In the genomic region with DNA sequence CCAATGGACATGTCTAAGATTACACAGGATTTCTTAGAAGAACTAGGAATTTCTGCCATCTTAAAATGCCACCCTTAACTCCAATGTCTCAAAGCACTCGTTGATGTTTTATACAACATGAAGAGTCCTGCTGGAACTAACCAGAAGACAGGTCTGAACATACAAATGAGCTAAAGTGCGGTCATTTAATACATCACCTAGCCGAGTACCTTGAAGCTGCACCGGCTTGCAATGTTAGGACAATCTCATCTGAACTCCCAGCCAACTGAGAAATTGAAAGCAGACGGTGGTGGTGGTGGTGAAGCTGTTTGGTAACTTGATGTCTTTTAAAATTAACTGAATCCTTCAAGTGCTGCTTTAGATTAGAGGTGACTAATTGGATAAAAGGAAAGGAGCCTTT, we compare ENCODE assay signal across 8 mouse cellular contexts. TPM values are rescaled to one million over a fixed set of nuclear protein-coding genes. Genes with fewer than 3 reads are reported as not detected.
DNase-seq lines count a peak whose midpoint lies in the region; ATAC-seq lines count a peak whose summit lies in the region.

No protein-coding gene starts in this region.

- peaks cover 7% of the 10 kb centered on the region for H3K4me1 ChIP-seq in heart, embryonic 11.5 days (ENCODE audit: control insufficient read depth, insufficient read depth, low read length)
- peaks cover 6% of the 10 kb centered on the region for H3K4me1 ChIP-seq in hindbrain, embryonic 12.5 days
- H3K4me1 ChIP-seq in midbrain, embryonic 10.5 days: peaks cover 12% of the 10 kb centered on the region

- H3K9ac ChIP-seq in heart, embryonic 11.5 days (ENCODE audit: low read depth, low read length): peak overlapping the region; percentile 77; the same call in 1 of the 2 replicates
- H3K9ac ChIP-seq in hindbrain, embryonic 12.5 days: no peak overlapping the region

- intact Hi-C loops in left cerebral cortex, postnatal 36 days (cut with DNase I): no loop called here

- no peak for DNase-seq in heart, adult 8-10 months (ENCODE audit: low spot score)
- peak; percentile 20 for DNase-seq in MN1 (ENCODE audit: low spot score)
- DNase-seq in midbrain, embryonic 10.5 days (ENCODE audit: low spot score): no peak
- DNase-seq in left cerebral cortex, adult 9 months (ENCODE audit: low spot score in 2 of 2): no peak
- no peak for DNase-seq in left cerebral cortex, postnatal 36 days (ENCODE audit: low spot score in 2 of 2)
- DNase-seq in cerebellum, adult 9-10 months: no peak

- H3K27me3 ChIP-seq in heart, embryonic 11.5 days (ENCODE audit: control insufficient read depth, insufficient read depth, low read length): no peaks in the 10 kb centered on the region
- H3K27me3 ChIP-seq in hindbrain, embryonic 12.5 days: peaks cover 15% of the 10 kb centered on the region; the same call in 1 of the 2 replicates
- peaks cover 26% of the 10 kb centered on the region for H3K27me3 ChIP-seq in midbrain, embryonic 10.5 days (ENCODE audit: low read depth, poor library complexity, severe bottlenecking)

- peak overlapping the region; percentile 71 for H3K4me3 ChIP-seq in heart, embryonic 11.5 days (ENCODE audit: low read depth, low read length)
- H3K4me3 ChIP-seq in hindbrain, embryonic 12.5 days: peak overlapping the region; percentile 74
- peak overlapping the region; percentile 68 for H3K4me3 ChIP-seq in midbrain, embryonic 10.5 days

- H3K36me3 ChIP-seq in heart, embryonic 11.5 days (ENCODE audit: control insufficient read depth, insufficient read depth, low read length): no peaks in the 10 kb centered on the region
- H3K36me3 ChIP-seq in hindbrain, embryonic 12.5 days: no peaks in the 10 kb centered on the region
- no peaks in the 10 kb centered on the region for H3K36me3 ChIP-seq in midbrain, embryonic 10.5 days

- WGBS in heart, embryonic 11.5 days (ENCODE audit: insufficient replicate concordance): 54% methylated on average over 5 of the region's 5 CpGs
- WGBS in hindbrain, embryonic 12.5 days: 55% methylated on average over 5 of the region's 5 CpGs
- 54% methylated on average over 5 of the region's 5 CpGs for WGBS in midbrain, embryonic 10.5 days

- no peaks in the 10 kb centered on the region for H3K9me3 ChIP-seq in heart, embryonic 11.5 days (replicated peaks; ENCODE audit: control insufficient read depth, low read length)
- no peaks in the 10 kb centered on the region for H3K9me3 ChIP-seq in hindbrain, embryonic 12.5 days (replicated peaks)
- H3K9me3 ChIP-seq in midbrain, embryonic 10.5 days (replicated peaks): no peaks in the 10 kb centered on the region

- peak overlapping the region; percentile 80 for H3K4me2 ChIP-seq in heart, embryonic 11.5 days
- peak overlapping the region; percentile 99 for H3K4me2 ChIP-seq in hindbrain, embryonic 12.5 days (replicated peaks)

- ATAC-seq in heart, embryonic 11.5 days (replicated peaks; ENCODE audit: insufficient number of reproducible peaks, low FRiP score, low TSS enrichment): no peak
- ATAC-seq in hindbrain, embryonic 12.5 days (ENCODE audit: low FRiP score): no peak

- no peak overlapping the region for H3K27ac ChIP-seq in heart, embryonic 11.5 days (ENCODE audit: low read depth, low read length)
- H3K27ac ChIP-seq in hindbrain, embryonic 12.5 days: no peak overlapping the region
- H3K27ac ChIP-seq in midbrain, embryonic 10.5 days (replicated peaks): no peak overlapping the region

RNA-seq across cellular contexts. Expression of a gene that starts 0.8 kb away (rescaled TPM):
- 18.9 and 24.4 TPM in 2 replicates for polyA plus RNA-seq in heart, embryonic 11.5 days (2014; fragmentation: Nextera tagmentation; extraction: Ambion mirVana)
- total RNA-seq in heart, adult 8-10 months (2022): 10 to 100 TPM; 55.0 to 63.7 (median 55.7) TPM
- polyA plus RNA-seq in hindbrain, embryonic 12.5 days (2016; fragmentation: Nextera tagmentation; extraction: Ambion mirVana): 1.6 and 2.0 TPM in 2 replicates
- 0.82 and 1.6 TPM in 2 replicates for polyA plus RNA-seq in midbrain, embryonic 10.5 days (2016; fragmentation: Nextera tagmentation; extraction: Ambion mirVana)
- total RNA-seq in left cerebral cortex, postnatal 36 days (2021): 1 to 10 TPM; 6.5 to 8.8 TPM
